14 mouse cellular contexts compared by ENCODE assay signal in the genomic region with DNA sequence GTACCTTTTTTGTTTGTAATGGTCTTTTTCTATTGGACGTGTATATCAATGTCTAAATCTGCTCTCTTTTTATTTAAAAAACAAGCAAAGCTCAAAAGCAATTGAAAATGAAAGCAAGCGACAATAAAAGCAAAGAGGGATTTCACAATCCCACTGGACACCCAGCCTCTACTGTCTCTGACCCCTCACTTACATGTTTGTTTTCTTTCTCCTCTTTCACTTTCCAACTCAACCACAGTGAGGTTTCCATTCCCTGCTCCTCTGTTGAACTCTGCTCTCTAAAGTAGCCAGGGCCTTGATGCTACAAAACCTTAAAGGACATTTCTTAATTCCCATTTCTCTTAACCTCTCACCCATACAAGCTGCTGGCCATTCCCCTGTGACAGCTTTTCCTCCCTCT.
"Had no signal": no experiment of that assay in that cellular context is flagged by ENCODE, and none has a peak within 500 bp of the region (broad histone marks: within the 10 kb centered on the region; RNA-seq: fewer than 3 reads in every experiment).

No protein-coding gene starts in this region.

- H3K4me2 ChIP-seq: limb, embryonic 13.5 days; liver, embryonic 13.5 days; midbrain, embryonic 11.5 days; midbrain, embryonic 15.5 days; neural tube, embryonic 13.5 days had no signal

- H3K36me3 ChIP-seq: limb, embryonic 13.5 days; liver, embryonic 13.5 days; midbrain, embryonic 15.5 days; neural tube, embryonic 13.5 days had no signal

- DNase-seq: kidney, adult 8-10 months; left cerebral cortex, postnatal 4 days; liver, embryonic 13.5 days; lung, adult 18-20 months; lung, postnatal 36 days; right cerebral cortex, postnatal 14 days; thymus, postnatal 4 days had no signal

- ATAC-seq: intestine, postnatal 0 days; midbrain, embryonic 15.5 days had no signal

- H3K4me3 ChIP-seq: layer of hippocampus, adult 2 months; limb, embryonic 13.5 days; liver, embryonic 13.5 days; megakaryocyte, embryonic 14.5 days; midbrain, embryonic 15.5 days; neural tube, embryonic 13.5 days had no signal

- H3K27me3 ChIP-seq: limb, embryonic 13.5 days; liver, embryonic 13.5 days; megakaryocyte, embryonic 14.5 days; midbrain, embryonic 15.5 days; neural tube, embryonic 13.5 days had no signal
